Mouse (Mus musculus) MEL (cell line): ENCODE data around the gene Rin1. TPM values are rescaled to one million over a fixed set of nuclear protein-coding genes. Genes with fewer than 3 reads are reported as not detected.

Experiments
- DNase-seq: peaks from one replicate; pipeline ENCODE4 v3.0.0; 2011; ENCODE audit warnings: low read depth, low spot score
- H3K27ac ChIP-seq: 2 replicates; pipeline ENCODE4 v1.5.1; 2012; ENCODE audit warnings: low read depth, mild to moderate bottlenecking, control low read depth, low read length, moderate library complexity; ENCODE audit not compliant: control insufficient read depth
- H3K27me3 ChIP-seq, 2 experiments: fragments of 150-350 bp in 1 of 2; sonication (generic) in 1 of 2; 2 replicates each; pipeline ENCODE4 v1.6.1; 2012; ENCODE audit warnings: low read length in 2 of 2, mild to moderate bottlenecking in 2 of 2, improper control_type of control experiment in 1 of 2, moderate library complexity in 1 of 2; ENCODE audit not compliant: insufficient read depth in 2 of 2, control insufficient read depth in 1 of 2
- H3K36me3 ChIP-seq, 2 experiments: 2 replicates each; pipeline ENCODE4 v1.6.1; 2012 to 2014; ENCODE audit warnings: low read length in 2 of 2, improper control_type of control experiment in 1 of 2, inconsistent platforms in 1 of 2, mild to moderate bottlenecking in 1 of 2; ENCODE audit not compliant: insufficient read depth in 2 of 2, control insufficient read depth in 1 of 2
- H3K4me1 ChIP-seq, 2 experiments: fragments of 150-350 bp in 1 of 2; sonication (generic) in 1 of 2; 2 replicates each; pipeline ENCODE4 v1.6.1; 2012; ENCODE audit warnings: low read length in 2 of 2, improper control_type of control experiment in 1 of 2, mild to moderate bottlenecking in 1 of 2; ENCODE audit not compliant: insufficient read depth in 2 of 2, control insufficient read depth in 1 of 2
- H3K4me3 ChIP-seq, 2 experiments: fragments of 150-350 bp in 1 of 2; sonication (generic) in 1 of 2; 2 replicates each; pipeline ENCODE4 v1.5.1; 2012; ENCODE audit warnings: low read depth in 2 of 2, low read length in 2 of 2, mild to moderate bottlenecking in 2 of 2, moderate library complexity in 2 of 2, control low read depth in 1 of 2, improper control_type of control experiment in 1 of 2; ENCODE audit not compliant: control insufficient read depth in 1 of 2, insufficient read depth in 1 of 2
- H3K79me2 ChIP-seq: 2 replicates; pipeline ENCODE4 v1.6.1; 2012; ENCODE audit warnings: mild to moderate bottlenecking, low read length, moderate library complexity; ENCODE audit not compliant: control insufficient read depth, poor library complexity, insufficient read depth
- H3K9ac ChIP-seq: 2 replicates; pipeline ENCODE4 v1.6.1; 2012; ENCODE audit warnings: low read depth, mild to moderate bottlenecking, control low read depth, low read length, moderate library complexity; ENCODE audit not compliant: control insufficient read depth, poor library complexity, severe bottlenecking
- H3K9me3 ChIP-seq: fragments of 150-350 bp; sonication (generic); replicated peaks from 2 replicates; pipeline ENCODE4 v1.6.1; 2012; ENCODE audit warnings: mild to moderate bottlenecking, low read length, improper control_type of control experiment, moderate library complexity; ENCODE audit not compliant: insufficient read depth
- E2F4 ChIP-seq: IDR thresholded peaks from 2 replicates; pipeline ENCODE4 v1.6.1; 2011; ENCODE audit warnings: low read depth, low read length, improper control_type of control experiment, borderline replicate concordance
- EP300 ChIP-seq, 2 experiments: IDR thresholded peaks; 2 replicates each; pipeline ENCODE4 v1.6.1; 2011; ENCODE audit warnings: improper control_type of control experiment in 2 of 2, low read length in 2 of 2, low read depth in 1 of 2, mild to moderate bottlenecking in 1 of 2
- ETS1 ChIP-seq: IDR thresholded peaks from 2 replicates; pipeline ENCODE4 v1.6.1; 2012; ENCODE audit warnings: low read depth, mild to moderate bottlenecking, inconsistent platforms, low read length, improper control_type of control experiment, moderate library complexity
- GABPA ChIP-seq: IDR thresholded peaks from 2 replicates; pipeline ENCODE4 v1.6.1; 2012; ENCODE audit warnings: low read depth, mild to moderate bottlenecking, inconsistent platforms, low read length, improper control_type of control experiment, moderate library complexity
- KAT2A ChIP-seq: conservative IDR thresholded peaks from 2 replicates; pipeline ENCODE4 v1.6.1; 2012; ENCODE audit warnings: low read depth, low read length, improper control_type of control experiment, inconsistent platforms
- MAZ ChIP-seq: IDR thresholded peaks from 2 replicates; pipeline ENCODE4 v1.6.1; 2012; ENCODE audit warnings: low read depth, mild to moderate bottlenecking, inconsistent platforms, low read length, improper control_type of control experiment
- POLR2AphosphoS2 ChIP-seq: IDR thresholded peaks from 2 replicates; pipeline ENCODE4 v1.6.1; 2011; ENCODE audit warnings: low read length, improper control_type of control experiment
- SMC3 ChIP-seq: IDR thresholded peaks from 2 replicates; pipeline ENCODE4 v1.6.1; 2011; ENCODE audit warnings: low read depth, low read length, improper control_type of control experiment
- TAL1 ChIP-seq: IDR thresholded peaks from 2 replicates; pipeline ENCODE4 v1.6.1; 2012; ENCODE audit warnings: mild to moderate bottlenecking, inconsistent platforms, low read length, moderate library complexity, mixed read lengths
- UBTF ChIP-seq: IDR thresholded peaks from 2 replicates; pipeline ENCODE4 v1.6.1; 2012; ENCODE audit warnings: low read depth, mild to moderate bottlenecking, inconsistent platforms, low read length, improper control_type of control experiment, moderate library complexity, borderline replicate concordance; ENCODE audit not compliant: insufficient read depth
- ZKSCAN1 ChIP-seq: IDR thresholded peaks from 2 replicates; pipeline ENCODE4 v1.6.1; 2012; ENCODE audit warnings: low read depth, mild to moderate bottlenecking, inconsistent platforms, low read length, improper control_type of control experiment, moderate library complexity
- polyA plus RNA-seq, 2 experiments: library from polyadenylated mRNA; stranded (reverse) in 1 of 2; unstranded in 1 of 2; fragments of >175 nt in 1 of 2; fragments of >200 nt in 1 of 2; gene quantifications; 2 replicates each; pipeline versions ENCODE4 v1.2.1 to v1.2.4; 2012; ENCODE audit warnings: low replicate concordance in 2 of 2, low read depth in 1 of 2; ENCODE audit not compliant: insufficient read length in 2 of 2, insufficient read depth in 1 of 2, missing spikeins in 1 of 2
- total RNA-seq: library from RNA; depleted of rRNA; stranded (reverse); fragments of 300-350 nt; gene quantifications from 2 replicates; pipeline ENCODE4 v1.2.3, GENCODE M21; 2012

Gene Rin1
- total and polyA plus RNA-seq, 3 experiments = 0.42 to 1.3 TPM; not detected in 1

- DNase-seq = no peak
- TF ChIP-seq KAT2A (no peak), ZKSCAN1 (no peak), ETS1 (no peak), E2F4 (no peak), POLR2AphosphoS2 (peak; percentile 33; the same call in 1 of the 2 replicates)
- Histone ChIP-seq H3K79me2 (no peaks in the 10 kb centered on the region), H3K27ac (no peak overlapping the region), H3K4me3 (no peak overlapping the region), H3K4me1 (peaks cover 0 to 14% of the 10 kb centered on the region in 2 experiments; a peak in 2 of 4 replicates), H3K27me3 (no peaks in the 10 kb centered on the region), H3K9me3 (no peaks in the 10 kb centered on the region), H3K36me3 (peaks cover 0 to 4% of the 10 kb centered on the region in 2 experiments; a peak in 2 of 4 replicates), H3K9ac (no peak overlapping the region)
Observed at GRCm38 (mm10) chr19:5094746-5095417, 44.6 kb downstream of the Rin1 start.

- no peak overlapping the region for H3K4me3 ChIP-seq
- peaks cover 0 to 4% of the 10 kb centered on the region in 2 experiments; a peak in 2 of 4 replicates for H3K36me3 ChIP-seq
Observed at GRCm38 (mm10) chr19:5095887-5096474, 45.7 kb downstream of the Rin1 start.

GRCm38 (mm10) chr19:5097521-5098362 lies 47.5 kb downstream of the Rin1 start:
- Histone ChIP-seq H3K79me2 (no peaks in the 10 kb centered on the region), H3K27ac (no peak overlapping the region), H3K36me3 (peaks cover 0 to 4% of the 10 kb centered on the region in 2 experiments; a peak in 2 of 4 replicates), H3K4me3 (peak overlapping the region in 1 of 2 experiments; percentile 3; a peak in 1 of 4 replicates), H3K9me3 (no peaks in the 10 kb centered on the region), H3K9ac (peak overlapping the region; percentile 61), H3K27me3 (no peaks in the 10 kb centered on the region), H3K4me1 (peaks cover 0 to 14% of the 10 kb centered on the region in 2 experiments; a peak in 2 of 4 replicates)
- TF ChIP-seq MAZ = 0 out of 2 replicates have a peak, but pooled peaks have one; percentile 27
- TF ChIP-seq EP300 (IDR thresholded peaks at IDR 0.05; ENCODE audit: low read depth in 1 of 2, low read length in 2 of 2) = no peak
- no peak for DNase-seq

More at GRCm38 (mm10) chr19:5095887-5096474, 45.7 kb downstream of the Rin1 start:
- H3K79me2 ChIP-seq = no peaks in the 10 kb centered on the region
- TF ChIP-seq UBTF (no peak), ETS1 (no peak), SMC3 (no peak), TAL1 (no peak), KAT2A (no peak), GABPA (no peak)
- no peak for DNase-seq
- H3K27me3 ChIP-seq = no peaks in the 10 kb centered on the region
- H3K4me1 ChIP-seq = peaks cover 0 to 14% of the 10 kb centered on the region in 2 experiments; a peak in 2 of 4 replicates
- no peaks in the 10 kb centered on the region for H3K9me3 ChIP-seq
- H3K27ac ChIP-seq = no peak overlapping the region
- H3K9ac ChIP-seq = no peak overlapping the region
